Mouse (Mus musculus) liver, embryonic 15.5 days (tissue): ENCODE results near the gene Oaf. TPM values are rescaled to one million over a fixed set of nuclear protein-coding genes. Genes with fewer than 3 reads are reported as not detected.

ENCODE experiments used
- ATAC-seq: fragments of 200-750 bp; cut with Nextera tagmentation; 2 replicates; pipeline ENCODE4 v1.8.0; 2017; ENCODE audit warnings: moderate number of reproducible peaks, mild to moderate bottlenecking, moderate library complexity; ENCODE audit not compliant: insufficient read depth
- H3K27ac ChIP-seq: fragments of 300-500 bp; sonication (generic); replicated peaks from 2 replicates; pipeline ENCODE4 v1.5.1; 2015; ENCODE audit warnings: mild to moderate bottlenecking, inconsistent platforms
- H3K27me3 ChIP-seq: fragments of 300-500 bp; sonication (generic); 2 replicates; pipeline ENCODE4 v1.6.1; 2015; ENCODE audit warnings: mild to moderate bottlenecking, inconsistent platforms
- H3K36me3 ChIP-seq: fragments of 300-500 bp; sonication (generic); replicated peaks from 2 replicates; pipeline ENCODE4 v1.6.1; 2015; ENCODE audit warnings: moderate library complexity, mild to moderate bottlenecking, inconsistent platforms
- H3K4me1 ChIP-seq: fragments of 300-500 bp; sonication (generic); replicated peaks from 2 replicates; pipeline ENCODE4 v1.6.1; 2015; ENCODE audit warnings: inconsistent platforms
- H3K4me2 ChIP-seq: fragments of 300-500 bp; sonication (generic); 2 replicates; pipeline ENCODE4 v1.6.1; 2015; ENCODE audit warnings: moderate library complexity, mild to moderate bottlenecking, inconsistent platforms
- H3K4me3 ChIP-seq: fragments of 300-500 bp; sonication (generic); replicated peaks from 2 replicates; pipeline ENCODE4 v1.5.1; 2015; ENCODE audit warnings: mild to moderate bottlenecking, inconsistent platforms
- H3K9ac ChIP-seq: fragments of 300-500 bp; sonication (generic); 2 replicates; pipeline ENCODE4 v1.6.1; 2015; ENCODE audit warnings: moderate library complexity, mild to moderate bottlenecking, inconsistent platforms
- H3K9me3 ChIP-seq: fragments of 300-500 bp; sonication (generic); replicated peaks from 2 replicates; pipeline ENCODE4 v1.6.1; 2016; ENCODE audit warnings: inconsistent platforms
- WGBS: fragments of 180-500 bp; shearing (Covaris S2); methylation state at CpG from one replicate; pipeline ENCODE4 v1.1.7; 2015; ENCODE audit warnings: mixed read lengths; ENCODE audit not compliant: insufficient replicate concordance; 5-methylcytosine and 5-hydroxymethylcytosine counted together
- polyA plus RNA-seq: library from polyadenylated mRNA; unstranded; fragments of >200 nt; fragmentation: Nextera tagmentation; extraction: Ambion mirVana; gene quantifications from 2 replicates; pipeline ENCODE4 v1.2.1, GENCODE M21; 2015

Oaf gene
- polyA plus RNA-seq, 1 experiment from 2014 or later: 30.0 TPM

DNA sequence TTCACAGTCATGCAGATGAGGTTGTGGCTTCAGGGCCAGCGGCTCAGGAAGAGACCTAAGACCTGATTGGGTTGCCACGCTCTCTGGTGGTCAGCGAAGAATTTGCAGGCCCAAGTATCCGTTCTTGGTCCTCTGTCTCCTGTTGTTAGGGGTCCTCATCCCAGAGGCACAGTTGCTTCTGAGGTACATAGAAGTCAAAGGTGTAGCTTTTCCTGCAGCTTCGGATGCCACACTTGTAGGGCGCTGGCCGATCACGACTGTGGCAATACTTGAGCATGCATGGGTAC is 17.3 kb downstream of the Oaf start:
- 67% methylated on average over 8 of the region's 8 CpGs for WGBS
- Histone ChIP-seq H3K36me3 (peaks cover 52% of the 10 kb centered on the region), H3K4me1 (peaks cover 46% of the 10 kb centered on the region), H3K9me3 (no peaks in the 10 kb centered on the region), H3K27ac (0 out of 2 replicates have a peak overlapping the region, but pooled peaks have one; percentile 11), H3K4me2 (no peak overlapping the region), H3K9ac (no peak overlapping the region), H3K27me3 (no peaks in the 10 kb centered on the region), H3K4me3 (no peak overlapping the region)
- no peak for ATAC-seq

DNA sequence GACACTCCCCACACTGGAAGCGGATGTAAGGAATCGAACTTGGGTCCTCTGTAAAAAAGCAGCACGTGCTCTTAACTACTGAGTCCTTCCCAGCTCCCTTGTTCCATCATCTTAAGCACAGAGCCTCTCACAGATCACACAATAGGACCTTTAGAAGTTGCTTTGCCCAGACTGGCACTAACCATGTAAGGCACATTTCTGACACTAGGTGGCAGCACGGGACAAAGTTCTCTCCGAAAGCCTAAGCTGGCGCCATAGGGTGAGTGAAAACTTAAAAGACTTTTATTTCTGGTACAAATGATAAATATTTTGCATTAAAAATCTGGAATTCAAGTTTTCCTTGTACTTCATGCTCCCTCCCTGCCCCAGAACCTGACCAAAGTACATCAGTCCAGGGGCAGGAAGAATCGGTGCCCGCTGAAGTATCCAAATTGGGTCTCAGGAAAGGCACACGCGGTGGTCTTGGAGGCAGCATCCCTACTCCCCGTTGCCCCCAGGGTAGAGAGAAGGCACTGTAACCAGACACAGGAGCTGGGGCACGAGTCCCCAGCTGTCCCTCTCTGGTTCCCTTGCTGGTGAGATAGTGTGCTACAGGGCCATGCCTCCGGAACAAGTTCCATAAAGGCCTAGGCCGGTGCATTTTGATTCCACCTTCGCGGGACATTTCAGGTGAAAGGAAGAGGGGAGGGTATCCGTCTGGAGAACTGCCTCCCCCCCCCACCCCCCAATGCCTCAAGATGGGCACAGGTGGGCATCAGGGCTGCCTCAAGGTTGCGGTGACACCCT is 17.9 kb downstream of the Oaf start:
- Histone ChIP-seq H3K4me3 (no peak overlapping the region), H3K4me2 (no peak overlapping the region), H3K4me1 (peaks cover 41% of the 10 kb centered on the region), H3K27me3 (no peaks in the 10 kb centered on the region), H3K27ac (0 out of 2 replicates have a peak overlapping the region, but pooled peaks have one; percentile 11), H3K36me3 (peaks cover 52% of the 10 kb centered on the region), H3K9ac (no peak overlapping the region), H3K9me3 (no peaks in the 10 kb centered on the region)
- WGBS: 52% methylated on average over 18 of the region's 18 CpGs
- no peak for ATAC-seq

DNA sequence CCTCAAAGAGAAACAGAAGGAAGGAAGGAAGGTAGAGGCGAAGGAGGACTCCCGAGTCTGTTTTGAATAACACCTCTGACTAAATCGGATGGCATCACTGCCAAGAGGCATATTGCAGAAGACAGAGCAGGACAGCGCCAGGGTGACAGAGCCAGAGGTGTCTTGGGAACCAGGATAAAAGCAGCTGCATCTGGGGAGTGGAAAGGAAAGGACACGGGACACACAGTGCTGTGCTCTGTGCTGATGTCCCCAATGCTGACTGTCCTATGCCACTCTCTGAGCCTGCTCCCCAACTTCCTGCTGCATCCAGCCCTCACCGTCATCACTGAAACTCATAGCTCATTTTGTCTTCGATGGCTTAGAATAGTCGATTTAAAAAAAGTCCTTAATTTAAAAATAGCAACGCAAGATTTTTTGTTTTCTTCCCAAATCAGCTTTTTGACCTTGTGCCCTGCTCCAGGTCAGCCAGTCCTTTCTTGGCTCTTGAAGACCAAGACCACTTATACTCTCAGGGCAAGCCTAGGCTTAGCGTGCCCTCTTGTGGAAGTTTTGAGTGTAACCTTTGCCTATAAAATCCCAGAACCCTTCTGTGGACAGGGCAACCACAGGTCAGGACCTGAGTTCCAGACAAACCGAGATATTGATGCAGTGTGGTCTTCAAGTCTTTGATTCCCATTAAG is 28.8 kb downstream of the Oaf start:
- 22% methylated on average over 11 of the region's 11 CpGs for WGBS
- H3K27me3 ChIP-seq: peaks cover 80% of the 10 kb centered on the region
- no peak overlapping the region for H3K27ac ChIP-seq
- H3K9ac ChIP-seq: no peak overlapping the region
- no peak overlapping the region for H3K4me2 ChIP-seq
- H3K36me3 ChIP-seq: no peaks in the 10 kb centered on the region
- H3K4me3 ChIP-seq: no peak overlapping the region
- no peaks in the 10 kb centered on the region for H3K9me3 ChIP-seq
- H3K4me1 ChIP-seq: peaks cover 3% of the 10 kb centered on the region; the same call in 1 of the 2 replicates
- no peak for ATAC-seq

DNA sequence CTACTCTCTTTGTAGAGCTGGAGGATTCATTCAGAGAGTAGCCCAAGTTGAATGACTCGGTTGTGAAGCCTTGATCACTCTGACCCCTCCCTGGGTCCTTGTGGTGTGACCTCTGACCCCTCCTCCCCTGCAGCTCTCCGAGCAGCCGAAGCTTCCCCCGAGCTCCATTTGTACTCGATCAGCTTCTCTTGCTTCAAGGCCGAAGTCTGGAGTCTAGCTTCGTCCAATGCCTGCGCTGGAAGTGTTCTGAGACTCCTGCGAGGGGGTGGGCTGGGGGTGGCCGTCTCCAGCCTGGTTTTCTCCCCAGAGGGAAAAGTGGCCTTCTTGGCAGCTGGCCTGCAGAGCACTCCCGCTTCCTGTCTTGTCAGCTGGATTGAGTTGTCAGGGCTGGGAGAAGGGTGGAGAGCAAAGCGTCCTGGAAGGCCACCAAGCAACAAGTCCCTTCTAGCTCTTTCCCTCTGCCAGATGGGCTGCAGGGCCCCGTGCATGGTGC is 29.5 kb downstream of the Oaf start, which contains the start of gene Pou2f3:
Pou2f3 (minus strand) TSS at position 180 of the 493 bp plus-strand sequence.
- ATAC-seq: no peak
- 9% methylated on average over 13 of the region's 13 CpGs for WGBS
- no peak within 1 kb of the TSS for H3K27ac ChIP-seq

DNA sequence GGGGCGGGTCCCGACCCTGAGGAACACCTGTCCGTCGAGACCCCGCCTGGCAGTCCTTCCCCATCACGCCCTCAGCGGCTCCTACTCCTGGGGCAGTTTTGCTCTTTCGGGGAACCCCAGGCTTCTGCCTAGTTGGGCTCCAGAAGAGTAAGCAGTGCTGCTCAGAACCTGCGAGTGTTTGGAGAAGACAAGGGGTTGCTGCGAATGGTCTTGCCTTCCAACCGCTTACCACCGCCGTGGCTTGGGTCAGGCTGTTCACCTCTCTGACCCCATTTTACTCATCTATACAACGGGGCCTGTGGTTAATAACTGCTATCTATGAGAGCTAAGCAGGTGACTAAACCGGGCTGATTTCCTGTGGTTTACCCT is 33.7 kb downstream of the Oaf start:
- H3K9me3 ChIP-seq: no peaks in the 10 kb centered on the region
- H3K4me1 ChIP-seq: peaks cover 6% of the 10 kb centered on the region; the same call in 1 of the 2 replicates
- peak overlapping the region; percentile 29 for H3K4me2 ChIP-seq
- H3K9ac ChIP-seq: no peak overlapping the region
- no peak for ATAC-seq
- no peak overlapping the region for H3K4me3 ChIP-seq
- 6% methylated on average over 15 of the region's 15 CpGs for WGBS
- H3K36me3 ChIP-seq: no peaks in the 10 kb centered on the region
- peaks cover 99% of the 10 kb centered on the region for H3K27me3 ChIP-seq
- no peak overlapping the region for H3K27ac ChIP-seq

More for the DNA sequence above, 29.5 kb downstream of the Oaf start, which contains the start of gene Pou2f3:
- H3K9me3 ChIP-seq: no peaks in the 10 kb centered on the region
- no peaks in the 10 kb centered on the region for H3K36me3 ChIP-seq
- no peak within 1 kb of the TSS for H3K4me3 ChIP-seq
- H3K4me1 ChIP-seq: peaks cover 6% of the 10 kb centered on the region; the same call in 1 of the 2 replicates
- no peak within 1 kb of the TSS for H3K4me2 ChIP-seq
- H3K27me3 ChIP-seq: peaks cover 84% of the 10 kb centered on the region
- no peak within 1 kb of the TSS for H3K9ac ChIP-seq

DNA sequence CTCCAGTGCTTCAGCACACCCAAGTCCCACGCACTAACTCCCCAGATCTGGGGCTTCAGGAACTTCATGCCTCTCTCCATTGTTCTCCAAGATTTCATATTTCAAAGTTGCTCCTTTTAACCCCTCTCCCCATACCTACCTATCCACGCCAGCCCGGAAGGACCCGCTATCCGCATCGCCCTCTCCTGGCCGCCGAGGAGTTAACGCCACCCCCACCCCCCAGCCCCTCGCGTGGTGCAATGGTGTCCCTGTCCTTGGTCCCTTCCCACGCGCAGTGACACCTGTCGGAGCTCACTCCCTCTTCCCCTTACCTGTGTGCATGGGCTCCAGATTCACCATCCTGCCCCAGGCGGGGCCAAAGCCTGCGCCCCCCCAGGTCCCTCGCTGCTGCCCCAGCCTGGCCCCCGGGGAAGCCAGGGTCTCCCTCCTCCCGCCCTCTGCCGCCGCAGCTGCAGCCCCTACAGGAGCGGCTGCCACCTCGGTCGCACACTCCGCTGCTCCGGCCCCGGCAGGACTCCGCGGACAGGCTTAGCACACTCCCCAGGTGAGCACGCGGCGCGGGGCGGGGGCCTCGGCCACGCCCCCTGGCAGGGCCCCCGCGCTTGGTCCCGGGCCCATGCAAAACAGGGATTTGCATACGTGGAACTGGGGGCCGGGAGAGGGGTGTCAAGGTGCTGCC is 34.2 kb downstream of the Oaf start:
- no peak for ATAC-seq
- Histone ChIP-seq H3K4me2 (peak overlapping the region; percentile 29), H3K27me3 (peaks cover 99% of the 10 kb centered on the region), H3K27ac (no peak overlapping the region), H3K9ac (no peak overlapping the region), H3K9me3 (no peaks in the 10 kb centered on the region), H3K4me1 (peaks cover 6% of the 10 kb centered on the region; the same call in 1 of the 2 replicates), H3K36me3 (no peaks in the 10 kb centered on the region), H3K4me3 (no peak overlapping the region)
- 5% methylated on average over 41 of the region's 41 CpGs for WGBS

DNA sequence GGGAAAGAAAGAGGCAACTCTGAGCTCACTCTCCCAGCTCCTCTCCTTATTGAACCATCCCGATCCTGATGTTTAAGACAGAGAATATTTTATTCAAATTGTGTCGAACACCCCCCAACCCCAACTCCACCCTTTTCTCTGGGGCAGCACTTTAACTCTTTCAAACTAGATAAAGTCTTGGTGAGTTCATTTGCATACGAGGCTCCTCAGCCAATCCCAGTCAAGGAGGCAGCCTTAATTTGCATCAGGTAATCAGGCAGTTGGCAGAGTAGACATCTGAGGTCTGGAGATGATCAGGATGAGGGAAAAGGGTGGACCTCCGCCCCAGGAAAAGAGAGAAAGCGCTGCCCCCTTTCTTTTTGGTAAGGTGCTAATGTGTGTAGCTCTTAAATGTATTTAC is 39.5 kb downstream of the Oaf start:
- peaks cover 74% of the 10 kb centered on the region for H3K27me3 ChIP-seq
- ATAC-seq: no peak
- no peaks in the 10 kb centered on the region for H3K9me3 ChIP-seq
- no peak overlapping the region for H3K9ac ChIP-seq
- H3K4me1 ChIP-seq: 0 out of 2 replicates have a peak, but pooled peaks cover 3% of the 10 kb centered on the region
- H3K4me2 ChIP-seq: no peak overlapping the region
- 7% methylated on average over 5 of the region's 5 CpGs for WGBS
- H3K27ac ChIP-seq: no peak overlapping the region
- H3K4me3 ChIP-seq: no peak overlapping the region
- H3K36me3 ChIP-seq: no peaks in the 10 kb centered on the region

DNA sequence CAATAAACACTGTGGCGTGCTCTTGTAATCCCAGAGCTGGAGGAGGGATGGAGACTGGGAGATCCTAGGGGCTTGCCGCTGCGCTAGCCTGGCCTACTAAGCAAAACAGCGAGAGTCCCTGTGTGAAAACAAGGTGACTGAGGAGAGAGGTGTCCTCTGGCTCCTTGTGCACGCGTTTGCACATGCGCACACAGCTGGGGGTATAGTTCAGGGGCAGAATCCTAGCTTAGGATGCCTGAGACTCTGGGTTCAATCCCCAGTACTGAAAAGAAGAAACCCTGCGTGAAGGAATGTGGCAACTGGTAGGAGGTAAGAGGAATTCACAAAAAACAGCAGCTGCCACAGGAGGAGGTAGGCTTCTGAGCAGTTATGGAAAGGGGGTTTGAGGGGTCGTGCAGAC is 45.7 kb downstream of the Oaf start:
- Histone ChIP-seq H3K9me3 (no peaks in the 10 kb centered on the region), H3K9ac (no peak overlapping the region), H3K27ac (no peak overlapping the region), H3K36me3 (no peaks in the 10 kb centered on the region), H3K4me3 (no peak overlapping the region), H3K4me1 (no peaks in the 10 kb centered on the region), H3K27me3 (peaks cover 35% of the 10 kb centered on the region), H3K4me2 (no peak overlapping the region)
- 16% methylated on average over 9 of the region's 9 CpGs for WGBS
- no peak for ATAC-seq

DNA sequence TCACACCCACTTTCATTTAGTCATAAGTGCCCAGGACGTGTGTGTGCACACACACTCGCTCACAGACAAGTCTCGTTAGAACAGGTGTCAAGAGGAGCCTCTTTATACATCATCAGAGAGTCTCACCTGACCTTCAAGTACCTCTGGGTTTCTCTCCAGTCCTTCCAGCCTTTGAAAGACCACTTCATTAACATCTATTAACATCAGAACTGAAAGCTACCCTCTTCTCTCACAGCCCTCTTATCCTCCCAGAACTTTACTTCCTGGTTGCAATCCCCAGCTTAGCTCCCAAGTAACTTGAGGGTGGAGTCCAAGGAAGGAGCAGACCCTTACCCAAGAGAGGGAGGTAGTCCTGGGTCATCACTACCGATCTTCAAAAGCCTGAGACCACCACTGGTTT is 48.1 kb downstream of the Oaf start:
- no peak overlapping the region for H3K4me2 ChIP-seq
- H3K27me3 ChIP-seq: peaks cover 25% of the 10 kb centered on the region
- H3K27ac ChIP-seq: no peak overlapping the region
- no peak overlapping the region for H3K4me3 ChIP-seq
- no peaks in the 10 kb centered on the region for H3K4me1 ChIP-seq
- WGBS: 32% methylated on average over 4 of the region's 4 CpGs
- H3K36me3 ChIP-seq: no peaks in the 10 kb centered on the region
- no peaks in the 10 kb centered on the region for H3K9me3 ChIP-seq
- ATAC-seq: no peak
- H3K9ac ChIP-seq: no peak overlapping the region

DNA sequence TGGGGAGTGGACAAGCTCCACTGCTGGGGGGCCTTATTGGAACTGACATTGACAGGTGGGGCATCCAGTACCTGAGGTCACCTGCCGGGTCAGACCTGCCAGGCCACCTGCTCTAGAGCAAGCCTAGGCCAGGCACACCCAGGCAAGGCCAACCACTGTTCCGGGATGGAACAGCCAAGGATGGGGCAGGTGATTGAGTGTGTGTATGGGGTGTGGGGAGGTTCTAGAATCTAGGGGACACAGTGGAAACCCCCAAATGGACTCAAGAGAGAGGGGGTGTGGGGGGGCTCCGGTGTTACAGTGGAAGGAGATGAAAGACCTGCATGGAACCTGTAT is 50.7 kb downstream of the Oaf start:
- H3K9ac ChIP-seq: no peak overlapping the region
- 51% methylated on average over 3 of the region's 3 CpGs for WGBS
- H3K27ac ChIP-seq: no peak overlapping the region
- peaks cover 14% of the 10 kb centered on the region for H3K27me3 ChIP-seq
- no peaks in the 10 kb centered on the region for H3K4me1 ChIP-seq
- H3K4me2 ChIP-seq: no peak overlapping the region
- ATAC-seq: no peak
- H3K4me3 ChIP-seq: no peak overlapping the region
- H3K36me3 ChIP-seq: no peaks in the 10 kb centered on the region
- no peaks in the 10 kb centered on the region for H3K9me3 ChIP-seq
